Mouse (Mus musculus): ENCODE measurements around the gene Kirrel. TPM values are rescaled to one million over a fixed set of nuclear protein-coding genes. Genes with fewer than 3 reads are reported as not detected.

Gene Kirrel
- total and polyA plus RNA-seq, 3 experiments = not detected

DNA sequence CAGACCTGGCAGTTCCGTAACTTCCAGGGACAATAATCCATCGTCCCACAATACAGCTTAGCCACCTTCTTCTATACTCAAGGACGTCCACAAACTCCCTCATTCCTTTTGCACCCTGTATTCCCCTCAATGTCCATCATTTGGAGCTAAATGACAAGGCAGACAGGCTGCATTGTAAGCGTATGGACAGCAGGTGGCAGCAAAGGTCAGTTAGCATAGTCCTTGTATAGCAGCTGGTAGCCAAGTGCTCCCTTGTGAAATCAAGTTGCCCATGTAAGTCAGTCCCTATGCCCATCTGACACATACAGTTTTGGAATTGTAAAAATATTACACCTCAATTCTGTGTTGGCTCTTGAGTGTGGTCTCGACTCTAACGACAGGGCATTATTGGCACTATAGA, 143.7 kb downstream of the Kirrel start (continued):
- no peak for TF ChIP-seq UBTF (IDR thresholded peaks at IDR 0.05; ENCODE audit: borderline replicate concordance, insufficient read depth, low read depth, low read length)
- TF ChIP-seq POLR2AphosphoS2 (IDR thresholded peaks at IDR 0.05; ENCODE audit: low read length) = no peak
- no peak for TF ChIP-seq ZMIZ1 (IDR thresholded peaks at IDR 0.05; ENCODE audit: low read depth, low read length)
- TF ChIP-seq USF1 (IDR thresholded peaks at IDR 0.05; ENCODE audit: low read depth, low read length) = no peak
- no peak for TF ChIP-seq EP300 (IDR thresholded peaks at IDR 0.05; ENCODE audit: low read depth in 1 of 2, low read length in 2 of 2)
- TF ChIP-seq NELFE (IDR thresholded peaks at IDR 0.05; ENCODE audit: low read depth, low read length) = no peak

Other genes starting within 250 kb of the Kirrel start
- 1.1 and 1.8 TPM in 2 replicates for gene Cd1d1, start 175.3 kb downstream of the Kirrel start, total RNA-seq (2012; rRNA removed)
- 1 to 10 TPM in 1 of 2 experiments, not detected in 1; 1.6 TPM for gene Cd1d1, start 175.3 kb downstream of the Kirrel start, polyA plus RNA-seq (2012; ENCODE audit: insufficient read depth in 1 of 2, insufficient read length in 2 of 2, low read depth in 1 of 2, low replicate concordance in 2 of 2, missing spikeins in 1 of 2)
- not detected in 2 replicates for gene Fcrls, start 89.0 kb upstream of the Kirrel start, total RNA-seq (2012; rRNA removed)
- not detected for gene Fcrls, start 89.0 kb upstream of the Kirrel start, polyA plus RNA-seq (2012; ENCODE audit: insufficient read depth in 1 of 2, insufficient read length in 2 of 2, low read depth in 1 of 2, low replicate concordance in 2 of 2, missing spikeins in 1 of 2)
- not detected in 2 replicates for gene Cd5l, start 183.1 kb upstream of the Kirrel start, total RNA-seq (2012; rRNA removed)
- not detected for gene Cd5l, start 183.1 kb upstream of the Kirrel start, polyA plus RNA-seq (2012; ENCODE audit: insufficient read depth in 1 of 2, insufficient read length in 2 of 2, low read depth in 1 of 2, low replicate concordance in 2 of 2, missing spikeins in 1 of 2)
- gene Fcrl1, start 201.6 kb upstream of the Kirrel start, total RNA-seq (2012; rRNA removed) = not detected in 2 replicates
- gene Fcrl1, start 201.6 kb upstream of the Kirrel start, polyA plus RNA-seq (2012; ENCODE audit: insufficient read depth in 1 of 2, insufficient read length in 2 of 2, low read depth in 1 of 2, low replicate concordance in 2 of 2, missing spikeins in 1 of 2) = under 1 TPM in 1 of 2 experiments, not detected in 1; 0.07 TPM

All from MEL (cell line).